Mouse (Mus musculus) ovary, adult 18-20 months (tissue): ENCODE results near the gene Spata31d1d.
"Not testable (repeated sequence)": the region's sequence is repeated elsewhere in the genome, so short reads cannot be mapped to it uniquely, and the experiment has no call there.

ENCODE experiments used
- DNase-seq: peaks from one replicate; pipeline ENCODE4 v3.0.0; 2022; ENCODE audit warnings: low spot score, mixed read lengths

Spata31d1d gene

GRCm38 (mm10) chr13:59731652-59732051, at the start of gene Spata31d1d:
Gene Spata31d1d, minus strand, starts transcription at chr13:59731752.
- no peak for DNase-seq

GRCm38 (mm10) chr13:59779744-59780264, 48.3 kb upstream of the Spata31d1d start:
- DNase-seq: not testable (repeated sequence)

- no peak for DNase-seq
Measured at GRCm38 (mm10) chr13:59779213-59779612, 47.7 kb upstream of the Spata31d1d start.

- DNase-seq: no peak
Measured at GRCm38 (mm10) chr13:59775168-59775567, 43.6 kb upstream of the Spata31d1d start.

- DNase-seq: peak; percentile 39
Measured at GRCm38 (mm10) chr13:59771257-59771656, 39.7 kb upstream of the Spata31d1d start.

- DNase-seq: no peak
Measured at GRCm38 (mm10) chr13:59770847-59771246, 39.3 kb upstream of the Spata31d1d start.

- peak; percentile 76 for DNase-seq
Measured at GRCm38 (mm10) chr13:59770164-59770562, 38.6 kb upstream of the Spata31d1d start.

- peak; percentile 97 for DNase-seq
Measured at GRCm38 (mm10) chr13:59769296-59770163, 38.0 kb upstream of the Spata31d1d start, which contains the start of gene Isca1. Gene Isca1, minus strand, starts transcription at chr13:59769810.

- DNase-seq: no peak
Measured at GRCm38 (mm10) chr13:59768531-59768930, 37.0 kb upstream of the Spata31d1d start.

GRCm38 (mm10) chr13:59766786-59767515, 35.4 kb upstream of the Spata31d1d start:
- DNase-seq: no peak

GRCm38 (mm10) chr13:59762791-59763190, 31.2 kb upstream of the Spata31d1d start:
- DNase-seq: no peak

GRCm38 (mm10) chr13:59756906-59757305, 25.4 kb upstream of the Spata31d1d start:
- DNase-seq: no peak

GRCm38 (mm10) chr13:59750310-59750709, 18.8 kb upstream of the Spata31d1d start:
- DNase-seq: no peak

GRCm38 (mm10) chr13:59746711-59747110, 15.2 kb upstream of the Spata31d1d start, which contains the start of gene 1700014D04Rik:
Gene 1700014D04Rik, minus strand, starts transcription at chr13:59746752.
- no peak for DNase-seq

GRCm38 (mm10) chr13:59746164-59746563, 14.6 kb upstream of the Spata31d1d start:
- no peak for DNase-seq

- DNase-seq: no peak
Measured at GRCm38 (mm10) chr13:59745462-59745861, 13.9 kb upstream of the Spata31d1d start.

- DNase-seq: no peak
Measured at GRCm38 (mm10) chr13:59741697-59742096, 10.1 kb upstream of the Spata31d1d start.

GRCm38 (mm10) chr13:59741096-59741495, 9.5 kb upstream of the Spata31d1d start:
- DNase-seq: peak; percentile 38

- no peak for DNase-seq
Measured at GRCm38 (mm10) chr13:59739397-59739796, 7.8 kb upstream of the Spata31d1d start.

GRCm38 (mm10) chr13:59738455-59738854, 6.9 kb upstream of the Spata31d1d start:
- DNase-seq: no peak

- DNase-seq: no peak
Measured at GRCm38 (mm10) chr13:59735190-59735589, 3.6 kb upstream of the Spata31d1d start.

GRCm38 (mm10) chr13:59734347-59734746, 2.8 kb upstream of the Spata31d1d start:
- DNase-seq: not testable (repeated sequence)

GRCm38 (mm10) chr13:59733936-59734335, 2.4 kb upstream of the Spata31d1d start:
- no peak for DNase-seq
